Mouse (Mus musculus) lung, postnatal 0 days (tissue): ENCODE data around the gene Scin.

Source experiments
- CTCF ChIP-seq: IDR thresholded peaks from 2 replicates; pipeline ENCODE4 v1.5.1; 2016; ENCODE audit warnings: antibody characterized with exemption, mild to moderate bottlenecking
- EP300 ChIP-seq: IDR thresholded peaks from 2 replicates; pipeline ENCODE4 v1.6.1; 2016; ENCODE audit warnings: antibody characterized with exemption, mild to moderate bottlenecking, control low read depth

GRCm38 (mm10) chr12:40147319-40147718 lies 13.3 kb upstream of the Scin start:
- TF ChIP-seq CTCF (no peak), EP300 (no peak)
